Mouse (Mus musculus): ENCODE measurements around the gene Myocos.

DNA sequence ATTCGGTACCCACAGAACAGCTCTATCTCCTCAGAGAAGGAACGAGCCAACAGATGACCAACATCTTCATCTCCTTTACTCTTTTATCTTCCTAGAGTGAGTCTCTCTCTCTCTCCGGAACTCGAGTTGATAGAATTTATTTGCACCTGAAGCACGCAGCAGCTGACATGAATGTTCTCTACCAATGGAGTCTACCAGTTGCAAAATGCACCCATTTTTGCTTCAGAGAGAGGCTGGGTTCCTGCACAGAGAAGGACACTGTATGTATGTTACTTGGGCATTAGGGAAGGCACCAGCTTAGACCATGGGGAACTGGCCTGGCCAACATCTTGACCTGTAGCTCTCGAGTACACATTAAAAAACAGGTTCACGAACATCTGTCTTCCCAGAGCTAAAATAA is at the start of gene Myocos:
- TF ChIP-seq POLR2A (IDR thresholded peaks at IDR 0.05; ENCODE audit: low read depth, low read length), result no peak
- TF ChIP-seq CTCF (conservative IDR thresholded peaks at IDR 0.05; ENCODE audit: insufficient read depth, insufficient read length, low read depth, low read length), result no peak

Data from kidney, adult 2 months (tissue).